Mouse (Mus musculus) midbrain, postnatal 0 days (tissue): ENCODE data around the gene Actl7a. TPM values are rescaled to one million over a fixed set of nuclear protein-coding genes. Genes with fewer than 3 reads are reported as not detected.

Source experiments
- ATAC-seq: fragments of 200-750 bp; cut with Nextera tagmentation; 2 replicates; pipeline ENCODE4 v1.8.0; 2017; ENCODE audit warnings: moderate number of reproducible peaks, mild to moderate bottlenecking, moderate TSS enrichment, moderate library complexity; ENCODE audit not compliant: low FRiP score
- DNase-seq: peaks from one replicate; pipeline ENCODE4 v3.0.0-alpha.2; 2015; ENCODE audit warnings: low spot score
- H3K27ac ChIP-seq: fragments of 300-500 bp; sonication (generic); 2 replicates; pipeline ENCODE4 v1.5.1; 2014; ENCODE audit warnings: low read depth, mild to moderate bottlenecking, low read length, mixed read lengths
- H3K27me3 ChIP-seq: fragments of 300-500 bp; sonication (generic); 2 replicates; pipeline ENCODE4 v1.6.1; 2014; ENCODE audit warnings: low read length, control low read depth, mixed read lengths; ENCODE audit not compliant: insufficient read depth
- H3K36me3 ChIP-seq: fragments of 300-500 bp; sonication (generic); 2 replicates; pipeline ENCODE4 v1.6.1; 2014; ENCODE audit warnings: low read length, control low read depth, mixed read lengths; ENCODE audit not compliant: insufficient read depth
- H3K4me1 ChIP-seq: fragments of 300-500 bp; sonication (generic); 2 replicates; pipeline ENCODE4 v1.6.1; 2014; ENCODE audit warnings: mild to moderate bottlenecking, control low read depth, antibody characterized with exemption, low read length, mixed read lengths; ENCODE audit not compliant: insufficient read depth
- H3K4me2 ChIP-seq: fragments of 300-500 bp; sonication (generic); 2 replicates; pipeline ENCODE4 v1.6.1; 2014; ENCODE audit warnings: low read depth, mild to moderate bottlenecking, low read length, mixed read lengths; ENCODE audit not compliant: poor library complexity, severe bottlenecking
- H3K4me3 ChIP-seq: fragments of 300-500 bp; sonication (generic); 2 replicates; pipeline ENCODE4 v1.5.1; 2014; ENCODE audit warnings: low read depth, mild to moderate bottlenecking, low read length, moderate library complexity
- H3K9ac ChIP-seq: fragments of 300-500 bp; sonication (generic); replicated peaks from 2 replicates; pipeline ENCODE4 v1.6.1; 2014; ENCODE audit warnings: mild to moderate bottlenecking, low read length, moderate library complexity, mixed read lengths; ENCODE audit not compliant: poor library complexity, severe bottlenecking
- H3K9me3 ChIP-seq: fragments of 300-500 bp; sonication (generic); 2 replicates; pipeline ENCODE4 v1.6.1; 2016; ENCODE audit warnings: low read length, control low read depth
- CTCF ChIP-seq: IDR thresholded peaks from 2 replicates; pipeline ENCODE4 v1.5.1; 2016; ENCODE audit warnings: antibody characterized with exemption, mild to moderate bottlenecking
- WGBS: fragments of 180-500 bp; shearing (Covaris S2); extraction: QIAGEN DNeasy Blood & Tissue Kit; methylation state at CpG from one replicate; pipeline ENCODE4 v1.1.7; 2014; 5-methylcytosine and 5-hydroxymethylcytosine counted together
- polyA plus RNA-seq: library from polyadenylated mRNA; unstranded; fragments of >200 nt; fragmentation: Nextera tagmentation; extraction: Ambion mirVana; gene quantifications from 2 replicates; pipeline ENCODE4 v1.2.1, GENCODE M21; 2015
- total RNA-seq: library from RNA; depleted of rRNA; stranded (reverse); fragments of >200 nt; gene quantifications from 2 replicates; pipeline ENCODE4 v1.2.3, GENCODE M21; 2014; rRNA removed

Actl7a gene
- total RNA-seq (not detected in 2 replicates), polyA plus RNA-seq (not detected in 2 replicates)

DNA sequence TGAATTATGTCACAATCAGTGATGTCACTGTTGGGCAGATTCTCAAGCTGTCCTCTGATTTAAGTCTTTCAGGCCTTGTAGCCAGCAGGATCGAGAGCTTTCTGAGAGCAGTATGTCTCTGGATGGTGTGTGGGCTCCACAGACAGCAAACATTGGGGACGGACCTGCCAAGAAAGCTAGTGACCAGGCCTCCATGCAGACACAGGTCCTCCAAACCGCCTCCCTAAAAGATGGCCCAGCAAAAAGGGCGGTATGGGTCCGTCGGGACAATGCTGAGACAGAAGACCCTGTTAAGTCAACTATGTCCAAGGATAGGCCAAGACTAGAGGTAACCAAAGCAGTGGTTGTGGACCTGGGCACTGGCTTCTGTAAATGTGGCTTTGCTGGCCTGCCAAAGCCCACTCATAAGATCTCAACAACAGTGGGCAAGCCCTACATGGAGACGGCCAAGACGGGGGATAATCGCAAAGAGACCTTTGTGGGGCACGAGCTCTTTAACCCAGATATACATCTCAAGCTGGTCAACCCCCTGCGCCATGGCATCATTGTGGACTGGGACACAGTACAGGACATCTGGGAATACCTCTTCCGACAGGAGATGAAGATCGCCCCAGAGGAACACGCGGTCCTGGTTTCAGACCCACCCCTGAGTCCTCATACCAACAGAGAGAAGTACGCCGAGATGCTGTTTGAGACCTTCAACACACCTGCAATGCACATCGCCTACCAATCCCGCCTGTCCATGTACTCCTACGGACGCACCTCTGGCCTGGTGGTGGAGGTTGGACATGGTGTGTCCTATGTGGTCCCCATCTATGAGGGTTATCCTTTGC is at the start of gene Actl7a:
Actl7a (plus strand) TSS at position 51 of the 833 bp plus-strand sequence.
- no peaks in the 10 kb centered on the region for H3K4me1 ChIP-seq
- H3K9ac ChIP-seq: no peak within 1 kb of the TSS
- no peak for TF ChIP-seq CTCF
- H3K36me3 ChIP-seq: peaks cover 12% of the 10 kb centered on the region; the same call in 1 of the 2 replicates
- H3K4me3 ChIP-seq: no peak within 1 kb of the TSS
- DNase-seq (no peak), ATAC-seq (no peak)
- WGBS: 96% methylated on average over 21 of the region's 21 CpGs
- no peak within 1 kb of the TSS for H3K4me2 ChIP-seq
- no peak within 1 kb of the TSS for H3K27ac ChIP-seq
- H3K9me3 ChIP-seq: no peaks in the 10 kb centered on the region
- H3K27me3 ChIP-seq: no peaks in the 10 kb centered on the region

- no peak for TF ChIP-seq CTCF
- Histone ChIP-seq H3K9ac (no peak overlapping the region), H3K27me3 (no peaks in the 10 kb centered on the region), H3K4me3 (no peak overlapping the region), H3K4me2 (no peak overlapping the region), H3K36me3 (no peaks in the 10 kb centered on the region), H3K27ac (no peak overlapping the region), H3K4me1 (no peaks in the 10 kb centered on the region), H3K9me3 (no peaks in the 10 kb centered on the region)
- no peak for DNase-seq
- WGBS: 81% methylated on average over 7 of the region's 7 CpGs
- no peak for ATAC-seq
Observed at GRCm38 (mm10) chr4:56696401-56696800, 46.8 kb upstream of the Actl7a start.

GRCm38 (mm10) chr4:56698671-56699070 is 44.5 kb upstream of the Actl7a start:
- H3K4me1 ChIP-seq: no peaks in the 10 kb centered on the region
- no peak overlapping the region for H3K4me2 ChIP-seq
- H3K4me3 ChIP-seq: no peak overlapping the region
- H3K9ac ChIP-seq: no peak overlapping the region
- H3K36me3 ChIP-seq: no peaks in the 10 kb centered on the region
- 68% methylated on average over 5 of the region's 5 CpGs for WGBS
- no peak for TF ChIP-seq CTCF
- no peaks in the 10 kb centered on the region for H3K9me3 ChIP-seq
- ATAC-seq: no peak
- DNase-seq: no peak
- H3K27me3 ChIP-seq: no peaks in the 10 kb centered on the region
- H3K27ac ChIP-seq: no peak overlapping the region

DNA sequence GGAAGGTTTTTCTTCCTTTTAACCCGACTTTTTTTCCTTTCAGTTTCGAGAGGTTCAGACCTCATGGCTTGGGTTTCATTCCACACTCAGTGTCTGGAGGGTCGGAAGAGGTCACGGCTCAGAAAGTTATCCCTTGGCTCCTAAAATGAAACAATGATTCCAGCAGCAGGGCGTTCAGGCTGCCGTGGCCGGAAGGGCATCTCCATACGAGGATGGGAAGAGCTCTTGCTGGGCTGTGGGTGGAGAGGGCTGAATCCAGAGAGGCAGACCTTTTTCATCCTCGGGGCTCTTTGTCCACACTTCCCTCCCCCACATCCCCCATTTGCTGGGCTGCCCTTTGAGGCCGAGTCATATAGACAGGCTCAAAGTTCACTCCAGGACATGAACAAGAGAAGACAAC is 41.0 kb upstream of the Actl7a start:
- no peaks in the 10 kb centered on the region for H3K4me1 ChIP-seq
- H3K27me3 ChIP-seq: no peaks in the 10 kb centered on the region
- H3K4me2 ChIP-seq: no peak overlapping the region
- WGBS: 12% methylated on average over 10 of the region's 10 CpGs
- H3K9me3 ChIP-seq: no peaks in the 10 kb centered on the region
- H3K9ac ChIP-seq: no peak overlapping the region
- no peaks in the 10 kb centered on the region for H3K36me3 ChIP-seq
- H3K27ac ChIP-seq: no peak overlapping the region
- no peak overlapping the region for H3K4me3 ChIP-seq
- ATAC-seq (no peak), DNase-seq (no peak)
- TF ChIP-seq CTCF: no peak

DNA sequence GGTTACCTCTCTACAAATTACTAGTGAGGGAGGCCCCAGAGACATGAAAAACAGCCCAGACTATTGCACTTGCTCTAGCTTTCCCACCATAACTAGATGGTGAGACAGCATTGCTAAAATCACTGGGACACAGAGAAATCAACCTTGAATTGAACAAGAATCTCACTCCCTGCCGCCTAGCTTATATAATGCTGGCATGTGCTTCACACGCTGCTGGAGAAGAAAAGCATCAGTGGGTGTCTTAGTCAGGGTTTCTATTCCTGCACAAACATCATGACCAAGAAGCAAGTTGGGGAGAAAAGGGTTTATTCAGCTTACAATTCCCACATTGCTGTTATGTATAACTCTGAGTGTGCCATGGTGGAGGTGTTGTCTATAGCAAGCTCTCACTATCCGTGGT is 30.1 kb upstream of the Actl7a start:
- no peak for TF ChIP-seq CTCF
- 80% methylated on average over 3 of the region's 3 CpGs for WGBS
- Histone ChIP-seq H3K36me3 (no peaks in the 10 kb centered on the region), H3K27me3 (no peaks in the 10 kb centered on the region), H3K9me3 (no peaks in the 10 kb centered on the region), H3K4me3 (no peak overlapping the region), H3K27ac (no peak overlapping the region), H3K4me2 (no peak overlapping the region), H3K4me1 (peaks cover 5% of the 10 kb centered on the region; the same call in 1 of the 2 replicates), H3K9ac (no peak overlapping the region)
- ATAC-seq (no peak), DNase-seq (no peak)

- no peak overlapping the region for H3K9ac ChIP-seq
- H3K4me3 ChIP-seq: no peak overlapping the region
- H3K27ac ChIP-seq: no peak overlapping the region
- H3K27me3 ChIP-seq: no peaks in the 10 kb centered on the region
- H3K4me1 ChIP-seq: no peaks in the 10 kb centered on the region
- DNase-seq: no peak
- 60% methylated on average over 5 of the region's 5 CpGs for WGBS
- no peaks in the 10 kb centered on the region for H3K9me3 ChIP-seq
- no peak overlapping the region for H3K4me2 ChIP-seq
- no peak for ATAC-seq
- TF ChIP-seq CTCF: no peak
- H3K36me3 ChIP-seq: no peaks in the 10 kb centered on the region
Observed at GRCm38 (mm10) chr4:56716801-56717200, 26.4 kb upstream of the Actl7a start.
